Mouse (Mus musculus): ENCODE results near the gene Pcsk7. TPM values are rescaled to one million over a fixed set of nuclear protein-coding genes. Genes with fewer than 3 reads are reported as not detected.

Gene Pcsk7
- total and polyA plus RNA-seq, 2 experiments, result 27.7 to 29.3 TPM

GRCm38 (mm10) chr9:45944506-45945400, 38.5 kb downstream of the Pcsk7 start:
- Histone ChIP-seq H3K4me1 (ENCODE audit: control insufficient read depth, insufficient read depth, low read length) (no peaks in the 10 kb centered on the region), H3K9ac (ENCODE audit: low read depth, low read length) (no peak overlapping the region), H3K27me3 (ENCODE audit: control insufficient read depth, insufficient read depth, low read length) (no peaks in the 10 kb centered on the region), H3K4me3 (ENCODE audit: insufficient read depth, low read depth, low read length) (no peak overlapping the region), H3K79me2 (ENCODE audit: control insufficient read depth, insufficient read depth, low read length) (no peaks in the 10 kb centered on the region), H3K36me3 (ENCODE audit: control insufficient read depth, insufficient read depth, low read length) (peaks cover 47% of the 10 kb centered on the region), H3K27ac (replicated peaks; ENCODE audit: insufficient read depth, low read depth, low read length) (no peak overlapping the region)
- TF ChIP-seq POLR2A (IDR thresholded peaks at IDR 0.05; ENCODE audit: extremely low read depth, insufficient read depth, low read length), result no peak
- TF ChIP-seq CTCF (IDR thresholded peaks at IDR 0.05; ENCODE audit: low read depth, low read length), result no peak
- WGBS, result 86% methylated on average over 13 of the region's 13 CpGs
- DNase-seq (ENCODE audit: extremely low read depth, low read depth, low spot score), result no peak

DNA sequence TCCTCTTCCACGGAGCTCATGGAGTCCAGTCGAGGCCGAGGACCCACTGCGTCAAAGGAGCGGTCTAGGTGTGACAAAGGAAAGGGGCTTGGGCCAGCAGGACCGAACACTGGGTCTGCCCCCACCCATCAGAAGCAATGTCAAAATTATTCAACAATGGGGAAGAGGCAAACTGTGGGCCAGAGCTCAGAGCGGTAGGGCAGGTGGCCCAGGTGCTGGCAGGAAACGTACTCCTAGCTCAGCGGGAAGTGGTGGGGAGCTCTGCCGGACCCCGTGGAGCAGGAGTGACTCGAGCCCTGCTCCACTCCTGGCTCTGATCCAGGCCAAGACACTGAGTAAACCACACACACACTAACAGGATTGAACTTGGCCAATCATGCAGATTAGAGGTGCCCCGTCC, 39.4 kb downstream of the Pcsk7 start:
- Histone ChIP-seq H3K4me3 (ENCODE audit: insufficient read depth, low read depth, low read length) (no peak overlapping the region), H3K27me3 (ENCODE audit: control insufficient read depth, insufficient read depth, low read length) (no peaks in the 10 kb centered on the region), H3K27ac (replicated peaks; ENCODE audit: insufficient read depth, low read depth, low read length) (no peak overlapping the region), H3K9ac (ENCODE audit: low read depth, low read length) (no peak overlapping the region), H3K36me3 (ENCODE audit: control insufficient read depth, insufficient read depth, low read length) (peaks cover 52% of the 10 kb centered on the region), H3K4me1 (ENCODE audit: control insufficient read depth, insufficient read depth, low read length) (no peaks in the 10 kb centered on the region), H3K79me2 (ENCODE audit: control insufficient read depth, insufficient read depth, low read length) (no peaks in the 10 kb centered on the region)
- WGBS, result 79% methylated on average over 13 of the region's 13 CpGs
- TF ChIP-seq POLR2A (IDR thresholded peaks at IDR 0.05; ENCODE audit: extremely low read depth, insufficient read depth, low read length) (no peak), CTCF (IDR thresholded peaks at IDR 0.05; ENCODE audit: low read depth, low read length) (no peak)
- no peak for DNase-seq (ENCODE audit: extremely low read depth, low read depth, low spot score)

GRCm38 (mm10) chr9:45946182-45946871, 40.0 kb downstream of the Pcsk7 start:
- WGBS, result 87% methylated on average over 16 of the region's 16 CpGs
- no peak overlapping the region for H3K27ac ChIP-seq (replicated peaks; ENCODE audit: insufficient read depth, low read depth, low read length)
- no peak overlapping the region for H3K4me3 ChIP-seq (ENCODE audit: insufficient read depth, low read depth, low read length)
- peaks cover 51% of the 10 kb centered on the region for H3K36me3 ChIP-seq (ENCODE audit: control insufficient read depth, insufficient read depth, low read length)
- TF ChIP-seq POLR2A (IDR thresholded peaks at IDR 0.05; ENCODE audit: extremely low read depth, insufficient read depth, low read length) (no peak), CTCF (IDR thresholded peaks at IDR 0.05; ENCODE audit: low read depth, low read length) (no peak)
- no peak for DNase-seq (ENCODE audit: extremely low read depth, low read depth, low spot score)
- no peaks in the 10 kb centered on the region for H3K27me3 ChIP-seq (ENCODE audit: control insufficient read depth, insufficient read depth, low read length)
- H3K4me1 ChIP-seq (ENCODE audit: control insufficient read depth, insufficient read depth, low read length), result no peaks in the 10 kb centered on the region
- no peaks in the 10 kb centered on the region for H3K79me2 ChIP-seq (ENCODE audit: control insufficient read depth, insufficient read depth, low read length)
- no peak overlapping the region for H3K9ac ChIP-seq (ENCODE audit: low read depth, low read length)

DNA sequence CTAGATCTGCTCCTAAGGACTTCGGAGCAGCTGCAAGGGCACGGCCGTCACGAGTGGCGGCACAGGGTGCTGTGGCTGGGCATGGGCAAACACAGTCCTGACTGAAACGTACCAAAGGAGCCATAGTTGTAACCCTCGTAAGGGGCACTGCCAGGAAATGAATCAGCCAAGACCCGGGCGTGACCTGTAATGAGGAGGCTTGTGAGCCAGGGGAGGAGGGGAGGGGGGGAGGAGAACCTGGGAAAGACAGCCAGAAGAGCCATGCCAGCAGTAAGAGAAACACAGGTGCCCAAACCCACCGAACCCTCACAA, 40.5 kb downstream of the Pcsk7 start:
- Histone ChIP-seq H3K79me2 (ENCODE audit: control insufficient read depth, insufficient read depth, low read length) (0 out of 2 replicates have a peak, but pooled peaks cover 2% of the 10 kb centered on the region), H3K4me3 (ENCODE audit: insufficient read depth, low read depth, low read length) (no peak overlapping the region), H3K27me3 (ENCODE audit: control insufficient read depth, insufficient read depth, low read length) (no peaks in the 10 kb centered on the region), H3K4me1 (ENCODE audit: control insufficient read depth, insufficient read depth, low read length) (no peaks in the 10 kb centered on the region), H3K36me3 (ENCODE audit: control insufficient read depth, insufficient read depth, low read length) (peaks cover 53% of the 10 kb centered on the region), H3K9ac (ENCODE audit: low read depth, low read length) (no peak overlapping the region), H3K27ac (replicated peaks; ENCODE audit: insufficient read depth, low read depth, low read length) (no peak overlapping the region)
- no peak for TF ChIP-seq CTCF (IDR thresholded peaks at IDR 0.05; ENCODE audit: low read depth, low read length)
- TF ChIP-seq POLR2A (IDR thresholded peaks at IDR 0.05; ENCODE audit: extremely low read depth, insufficient read depth, low read length), result no peak
- no peak for DNase-seq (ENCODE audit: extremely low read depth, low read depth, low spot score)
- WGBS, result 81% methylated on average over 10 of the region's 10 CpGs

DNA sequence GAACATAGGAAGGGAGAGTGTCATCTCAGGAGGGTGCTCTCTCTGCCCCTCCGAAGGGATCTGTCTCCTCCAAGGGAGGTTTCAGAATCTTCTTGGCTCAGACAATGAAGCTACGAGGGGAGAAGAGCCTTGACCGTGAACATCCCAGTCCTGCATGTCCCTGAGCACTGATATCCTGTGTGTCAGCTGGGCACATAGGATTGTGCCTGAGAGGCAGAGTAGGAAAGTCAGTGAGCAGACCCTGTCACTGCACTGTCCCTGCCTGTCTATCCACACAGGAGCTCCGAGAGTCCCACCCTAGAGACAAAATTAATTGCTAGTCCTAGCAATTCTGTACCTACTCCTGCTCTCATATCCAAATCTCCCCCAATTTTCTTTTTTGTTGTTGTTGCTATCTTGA, 45.8 kb downstream of the Pcsk7 start:
- H3K27me3 ChIP-seq (ENCODE audit: control insufficient read depth, insufficient read depth, low read length), result no peaks in the 10 kb centered on the region
- 97% methylated on average over 4 of the region's 4 CpGs for WGBS
- H3K4me1 ChIP-seq (ENCODE audit: control insufficient read depth, insufficient read depth, low read length), result peaks cover 9% of the 10 kb centered on the region
- no peak overlapping the region for H3K27ac ChIP-seq (replicated peaks; ENCODE audit: insufficient read depth, low read depth, low read length)
- H3K9ac ChIP-seq (ENCODE audit: low read depth, low read length), result no peak overlapping the region
- H3K36me3 ChIP-seq (ENCODE audit: control insufficient read depth, insufficient read depth, low read length), result peaks cover 44% of the 10 kb centered on the region
- DNase-seq (ENCODE audit: extremely low read depth, low read depth, low spot score), result no peak
- H3K4me3 ChIP-seq (ENCODE audit: insufficient read depth, low read depth, low read length), result no peak overlapping the region
- TF ChIP-seq POLR2A (IDR thresholded peaks at IDR 0.05; ENCODE audit: extremely low read depth, insufficient read depth, low read length) (no peak), CTCF (IDR thresholded peaks at IDR 0.05; ENCODE audit: low read depth, low read length) (no peak)
- H3K79me2 ChIP-seq (ENCODE audit: control insufficient read depth, insufficient read depth, low read length), result peaks cover 22% of the 10 kb centered on the region; the same call in 1 of the 2 replicates

Data from liver, adult 2 months (tissue).